Mouse (Mus musculus) heart, adult 9 months (tissue): ENCODE results near the gene Polr3f.

Experiments used
- DNase-seq, 2 experiments: peaks; one replicate each; pipeline ENCODE4 v3.0.0; 2022; ENCODE audit warnings: low spot score in 2 of 2

Gene Polr3f

DNA sequence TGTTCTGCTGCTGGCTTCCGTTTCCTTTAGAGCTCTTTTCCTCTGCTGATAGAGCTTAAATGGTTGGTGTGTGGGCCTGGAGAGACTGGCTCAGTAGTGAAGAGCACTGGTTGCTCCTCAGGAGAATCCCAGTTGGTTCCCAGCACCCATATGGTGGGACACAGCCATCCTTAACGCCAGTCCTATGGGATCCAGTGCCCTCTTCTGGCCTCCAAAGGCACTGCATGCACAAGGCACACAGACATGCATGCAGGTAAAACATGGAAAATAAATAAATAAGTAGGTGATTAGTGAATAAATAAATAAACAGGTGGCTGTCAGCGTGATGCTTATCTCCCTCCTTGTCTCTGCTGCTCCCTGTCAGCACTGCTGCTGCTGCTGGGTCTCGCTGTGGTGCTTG, 61.2 kb downstream of the Polr3f start:
- DNase-seq = no peak
